Mouse (Mus musculus) intestine, embryonic 15.5 days (tissue): ENCODE results near the gene Guk1. TPM values are rescaled to one million over a fixed set of nuclear protein-coding genes. Genes with fewer than 3 reads are reported as not detected.
"Not testable (repeated sequence)": the region's sequence is repeated elsewhere in the genome, so short reads cannot be mapped to it uniquely, and the experiment has no call there.

ENCODE experiments used
- ATAC-seq: fragments of 200-750 bp; cut with Nextera tagmentation; 2 replicates; pipeline ENCODE4 v1.8.0; 2017; ENCODE audit warnings: moderate TSS enrichment, moderate library complexity
- H3K27ac ChIP-seq: fragments of 300-500 bp; sonication (generic); 2 replicates; pipeline ENCODE4 v1.5.1; 2015; ENCODE audit warnings: mild to moderate bottlenecking, inconsistent platforms
- H3K27me3 ChIP-seq: fragments of 300-500 bp; sonication (generic); replicated peaks from 2 replicates; pipeline ENCODE4 v1.6.1; 2015; ENCODE audit warnings: inconsistent platforms
- H3K36me3 ChIP-seq: fragments of 300-500 bp; sonication (generic); 2 replicates; pipeline ENCODE4 v1.6.1; 2015; ENCODE audit warnings: inconsistent platforms
- H3K4me1 ChIP-seq: fragments of 300-500 bp; sonication (generic); replicated peaks from 2 replicates; pipeline ENCODE4 v1.6.1; 2015; ENCODE audit warnings: inconsistent platforms
- H3K4me2 ChIP-seq: fragments of 300-500 bp; sonication (generic); replicated peaks from 2 replicates; pipeline ENCODE4 v1.6.1; 2015; ENCODE audit warnings: mild to moderate bottlenecking, inconsistent platforms
- H3K4me3 ChIP-seq: fragments of 300-500 bp; sonication (generic); replicated peaks from 2 replicates; pipeline ENCODE4 v1.5.1; 2015; ENCODE audit warnings: inconsistent platforms
- H3K9ac ChIP-seq: fragments of 300-500 bp; sonication (generic); 2 replicates; pipeline ENCODE4 v1.6.1; 2015; ENCODE audit warnings: inconsistent platforms
- H3K9me3 ChIP-seq: fragments of 300-500 bp; sonication (generic); 2 replicates; pipeline ENCODE4 v1.6.1; 2016; ENCODE audit warnings: inconsistent platforms
- WGBS: fragments of 180-500 bp; shearing (Covaris S2); methylation state at CpG from one replicate; pipeline ENCODE4 v1.1.7; 2015; 5-methylcytosine and 5-hydroxymethylcytosine counted together
- polyA plus RNA-seq: library from polyadenylated mRNA; unstranded; fragments of >200 nt; fragmentation: Nextera tagmentation; extraction: Ambion mirVana; gene quantifications from 2 replicates; pipeline ENCODE4 v1.2.1, GENCODE M21; 2015

Guk1 gene
- polyA plus RNA-seq, 1 experiment from 2014 or later, result 109 TPM

- 38% methylated on average over 2 of the region's 2 CpGs for WGBS
- H3K4me2 ChIP-seq, result no peak overlapping the region
- H3K36me3 ChIP-seq, result no peaks in the 10 kb centered on the region
- no peaks in the 10 kb centered on the region for H3K9me3 ChIP-seq
- no peak for ATAC-seq
- no peak overlapping the region for H3K4me3 ChIP-seq
- H3K27ac ChIP-seq, result no peak overlapping the region
- H3K9ac ChIP-seq, result no peak overlapping the region
- no peaks in the 10 kb centered on the region for H3K27me3 ChIP-seq
- peaks cover 53% of the 10 kb centered on the region for H3K4me1 ChIP-seq
Measured at GRCm38 (mm10) chr11:59224470-59224869, 32.5 kb upstream of the Guk1 start.

GRCm38 (mm10) chr11:59224025-59224424, 32.0 kb upstream of the Guk1 start:
- ATAC-seq, result no peak
- Histone ChIP-seq H3K9me3 (no peaks in the 10 kb centered on the region), H3K36me3 (no peaks in the 10 kb centered on the region), H3K27me3 (no peaks in the 10 kb centered on the region), H3K27ac (no peak overlapping the region), H3K4me3 (no peak overlapping the region), H3K4me2 (no peak overlapping the region), H3K9ac (no peak overlapping the region), H3K4me1 (peaks cover 53% of the 10 kb centered on the region)
- 83% methylated on average over 3 of the region's 3 CpGs for WGBS

GRCm38 (mm10) chr11:59222306-59222705, 30.3 kb upstream of the Guk1 start:
- H3K4me2 ChIP-seq, result 0 out of 2 replicates have a peak overlapping the region, but pooled peaks have one; percentile 15
- 70% methylated on average over 4 of the region's 4 CpGs for WGBS

GRCm38 (mm10) chr11:59221604-59222003, 29.6 kb upstream of the Guk1 start:
- ATAC-seq, result no peak
- no peaks in the 10 kb centered on the region for H3K9me3 ChIP-seq
- peaks cover 58% of the 10 kb centered on the region for H3K4me1 ChIP-seq
- H3K36me3 ChIP-seq, result no peaks in the 10 kb centered on the region
- no peak overlapping the region for H3K27ac ChIP-seq
- H3K4me2 ChIP-seq, result no peak overlapping the region
- H3K27me3 ChIP-seq, result no peaks in the 10 kb centered on the region
- no peak overlapping the region for H3K4me3 ChIP-seq
- no peak overlapping the region for H3K9ac ChIP-seq

More at GRCm38 (mm10) chr11:59222306-59222705, 30.3 kb upstream of the Guk1 start:
- H3K4me1 ChIP-seq, result peaks cover 59% of the 10 kb centered on the region
- H3K27ac ChIP-seq, result no peak overlapping the region
- H3K9ac ChIP-seq, result no peak overlapping the region
- H3K9me3 ChIP-seq, result no peaks in the 10 kb centered on the region
- H3K27me3 ChIP-seq, result no peaks in the 10 kb centered on the region
- no peaks in the 10 kb centered on the region for H3K36me3 ChIP-seq
- ATAC-seq, result no peak
- no peak overlapping the region for H3K4me3 ChIP-seq

GRCm38 (mm10) chr11:59219064-59219463, 27.1 kb upstream of the Guk1 start:
- Histone ChIP-seq H3K4me2 (no peak overlapping the region), H3K4me1 (peaks cover 37% of the 10 kb centered on the region), H3K27ac (peak overlapping the region; percentile 14; the same call in 1 of the 2 replicates), H3K27me3 (no peaks in the 10 kb centered on the region), H3K4me3 (no peak overlapping the region), H3K36me3 (no peaks in the 10 kb centered on the region), H3K9ac (no peak overlapping the region), H3K9me3 (no peaks in the 10 kb centered on the region)
- ATAC-seq, result no peak

GRCm38 (mm10) chr11:59218389-59218998, 26.5 kb upstream of the Guk1 start:
- Histone ChIP-seq H3K36me3 (no peaks in the 10 kb centered on the region), H3K9ac (no peak overlapping the region), H3K4me2 (0 out of 2 replicates have a peak overlapping the region, but pooled peaks have one; percentile 21), H3K27me3 (no peaks in the 10 kb centered on the region), H3K4me1 (peaks cover 32% of the 10 kb centered on the region), H3K4me3 (no peak overlapping the region), H3K9me3 (no peaks in the 10 kb centered on the region), H3K27ac (peak overlapping the region; percentile 14; the same call in 1 of the 2 replicates)
- WGBS, result 55% methylated on average over 4 of the region's 4 CpGs
- peak; percentile 83 for ATAC-seq

- Histone ChIP-seq H3K27ac (no peak overlapping the region), H3K4me3 (no peak overlapping the region), H3K4me2 (no peak overlapping the region), H3K9ac (no peak overlapping the region), H3K4me1 (peaks cover 27% of the 10 kb centered on the region), H3K36me3 (peaks cover 6% of the 10 kb centered on the region; the same call in 1 of the 2 replicates), H3K27me3 (no peaks in the 10 kb centered on the region), H3K9me3 (no peaks in the 10 kb centered on the region)
- ATAC-seq, result no peak
- 84% methylated on average over 3 of the region's 3 CpGs for WGBS
Measured at GRCm38 (mm10) chr11:59216955-59217354, 24.9 kb upstream of the Guk1 start.

GRCm38 (mm10) chr11:59212892-59213494, 21.0 kb upstream of the Guk1 start:
- no peak for ATAC-seq
- WGBS, result 90% methylated on average over 12 of the region's 12 CpGs
- Histone ChIP-seq H3K9me3 (no peaks in the 10 kb centered on the region), H3K27ac (no peak overlapping the region), H3K4me3 (no peak overlapping the region), H3K9ac (no peak overlapping the region), H3K36me3 (peaks cover 21% of the 10 kb centered on the region), H3K4me1 (peaks cover 33% of the 10 kb centered on the region), H3K27me3 (no peaks in the 10 kb centered on the region), H3K4me2 (no peak overlapping the region)

- not testable (repeated sequence) for H3K4me3 ChIP-seq, H3K27ac ChIP-seq, H3K27me3 ChIP-seq, H3K9ac ChIP-seq, H3K4me2 ChIP-seq, H3K9me3 ChIP-seq, ATAC-seq
- Histone ChIP-seq H3K4me1 (peaks cover 32% of the 10 kb centered on the region), H3K36me3 (peaks cover 21% of the 10 kb centered on the region)
- 73% methylated on average over 12 of the region's 12 CpGs for WGBS
Measured at GRCm38 (mm10) chr11:59212320-59212719, 20.3 kb upstream of the Guk1 start.

GRCm38 (mm10) chr11:59211561-59211960, 19.5 kb upstream of the Guk1 start:
- not testable (repeated sequence) for H3K4me2 ChIP-seq, ATAC-seq, H3K27me3 ChIP-seq, H3K9me3 ChIP-seq, H3K9ac ChIP-seq, H3K4me3 ChIP-seq, H3K27ac ChIP-seq
- Histone ChIP-seq H3K4me1 (peaks cover 32% of the 10 kb centered on the region), H3K36me3 (peaks cover 21% of the 10 kb centered on the region)
- 84% methylated on average over 9 of the region's 9 CpGs for WGBS

GRCm38 (mm10) chr11:59210020-59210419, 18.0 kb upstream of the Guk1 start:
- no peaks in the 10 kb centered on the region for H3K9me3 ChIP-seq
- H3K27me3 ChIP-seq, result no peaks in the 10 kb centered on the region
- no peak overlapping the region; the same call in 1 of the 2 replicates for H3K27ac ChIP-seq
- no peak overlapping the region for H3K9ac ChIP-seq
- H3K36me3 ChIP-seq, result peaks cover 27% of the 10 kb centered on the region
- H3K4me3 ChIP-seq, result no peak overlapping the region
- peaks cover 32% of the 10 kb centered on the region for H3K4me1 ChIP-seq
- ATAC-seq, result no peak
- H3K4me2 ChIP-seq, result 0 out of 2 replicates have a peak overlapping the region, but pooled peaks have one; percentile 80
- 84% methylated on average over 4 of the region's 4 CpGs for WGBS

GRCm38 (mm10) chr11:59209580-59209979, 17.6 kb upstream of the Guk1 start:
- Histone ChIP-seq H3K4me1 (peaks cover 32% of the 10 kb centered on the region), H3K36me3 (peaks cover 32% of the 10 kb centered on the region), H3K4me2 (peak overlapping the region; percentile 80), H3K27ac (peak overlapping the region; percentile 96; the same call in 1 of the 2 replicates), H3K27me3 (no peaks in the 10 kb centered on the region), H3K9me3 (no peaks in the 10 kb centered on the region), H3K4me3 (peak overlapping the region; percentile 93), H3K9ac (no peak overlapping the region)
- ATAC-seq, result no peak
- 62% methylated on average over 5 of the region's 5 CpGs for WGBS

GRCm38 (mm10) chr11:59209003-59209441, 17.0 kb upstream of the Guk1 start:
- Histone ChIP-seq H3K9ac (peak overlapping the region; percentile 93), H3K27me3 (no peaks in the 10 kb centered on the region), H3K4me3 (peak overlapping the region; percentile 93), H3K9me3 (no peaks in the 10 kb centered on the region), H3K4me1 (peaks cover 32% of the 10 kb centered on the region), H3K27ac (peak overlapping the region; percentile 96), H3K4me2 (peak overlapping the region; percentile 80), H3K36me3 (peaks cover 37% of the 10 kb centered on the region)
- peak; percentile 78 for ATAC-seq
- 6% methylated on average over 18 of the region's 18 CpGs for WGBS
